Comparison of ENCODE assay signal across 10 mouse cellular contexts in the genomic region with DNA sequence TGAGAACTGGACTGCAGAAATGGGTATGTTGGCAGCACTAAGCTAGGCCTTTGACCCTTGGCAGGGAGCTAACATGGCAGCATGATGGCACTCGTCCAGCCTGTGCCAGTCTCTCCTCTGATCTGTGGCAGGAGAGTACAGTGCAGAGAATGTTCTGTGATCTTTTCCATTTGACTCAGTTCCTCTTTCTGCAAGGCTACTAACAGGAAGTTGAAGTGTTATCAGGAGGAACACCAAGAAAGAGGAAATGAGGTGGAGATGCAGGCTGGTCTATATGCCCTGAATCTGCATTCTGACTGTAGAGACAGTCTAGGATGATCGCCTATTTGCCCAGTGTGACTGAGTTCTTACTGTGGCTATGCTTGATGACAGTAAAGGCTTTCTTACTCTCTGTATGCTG. TPM values are rescaled to one million over a fixed set of nuclear protein-coding genes. Genes with fewer than 3 reads are reported as not detected.
DNase-seq lines count a peak whose midpoint lies in the region; TF ChIP-seq lines count a peak whose summit lies in the region.
"Had no signal": no experiment of that assay in that cellular context is flagged by ENCODE, and none has a peak within 500 bp of the region (broad histone marks: within the 10 kb centered on the region; RNA-seq: fewer than 3 reads in every experiment).

No protein-coding gene starts in this region.

- no peak overlapping the region for H3K4me3 ChIP-seq in left cerebral cortex, adult 2 months
- H3K4me3 ChIP-seq in macrophage (ENCODE audit: inconsistent target), result no peak overlapping the region

- 5% methylated on average over 2 of the region's 2 CpGs for WGBS in macrophage (ENCODE audit: missing documents)

- no peak overlapping the region for H3K27ac ChIP-seq in left cerebral cortex, adult 2 months
- peak overlapping the region; percentile 75 for H3K27ac ChIP-seq in macrophage

- no peaks in the 10 kb centered on the region for H3K79me2 ChIP-seq in macrophage (ENCODE audit: inconsistent target)

- DNase-seq in adrenal gland, postnatal 14 days, result peak; percentile 24
- DNase-seq in adrenal gland, adult 18-20 months (ENCODE audit: low spot score in 2 of 2), result no peak
- DNase-seq in left cerebral cortex, postnatal 10 days (ENCODE audit: extremely low spot score in 1 of 2, low spot score in 2 of 2), result peak; percentile 23 to 40
- DNase-seq in left cerebral cortex, adult 2 months (ENCODE audit: extremely low spot score in 1 of 2, low spot score in 2 of 2), result no peak
- peak; percentile 39 for DNase-seq in adipocyte (ENCODE audit: low spot score)
- DNase-seq in ovary, postnatal 14 days (ENCODE audit: low spot score), result no peak
- DNase-seq in layer of hippocampus, postnatal 14 days (ENCODE audit: low spot score in 2 of 2), result no peak
- DNase-seq: cerebellum, adult 8-10 months; gastrocnemius, postnatal 10 days had no signal

- no peak for TF ChIP-seq CTCF in left cerebral cortex, adult 2 months (IDR thresholded peaks at IDR 0.05)

- H3K36me3 ChIP-seq in macrophage (ENCODE audit: inconsistent target), result no peaks in the 10 kb centered on the region

- intact Hi-C loops in left cerebral cortex, postnatal 10 days (cut with DNase I), result no loop called here
- intact Hi-C loops in left cerebral cortex, adult 2 months (cut with DNase I), result no loop called here

RNA-seq across cellular contexts. Expression of gene Primpol, which starts 21.4 kb away (rescaled TPM):
- total RNA-seq in adrenal gland, postnatal 14 days (2021), result 10.5 and 13.3 TPM in 2 replicates
- total RNA-seq in adrenal gland, adult 18-20 months (2021), result 10 to 100 TPM in 1 of 2 experiments, 1 to 10 TPM in 1; 8.6 to 12.0 TPM
- total RNA-seq in left cerebral cortex, postnatal 10 days (2021), result 1 to 10 TPM; 4.3 to 6.5 TPM
- total RNA-seq in left cerebral cortex, adult 2 months (2021), result 1 to 10 TPM; 4.6 to 6.1 TPM
- 10 to 100 TPM in 21 of 26 experiments, 1 to 10 TPM in 5; 3.4 to 50.0 (median 28.1) TPM for total RNA-seq in macrophage (2018; cell fraction: chromatin; rRNA removed)
- 10 to 100 TPM in 3 of 26 experiments, 1 to 10 TPM in 23; 4.6 to 11.1 (median 7.9) TPM for total RNA-seq in macrophage (2018; cell fraction: cytosol; rRNA removed)
- total RNA-seq in macrophage (2018; cell fraction: nucleus; rRNA removed), result 10 to 100 TPM in 18 of 26 experiments, 1 to 10 TPM in 8; 2.9 to 36.3 (median 20.0) TPM
- polyA plus RNA-seq in macrophage (2018), result 7.1 to 10.2 TPM (median 9.5 TPM) in 3 replicates
- 1 to 10 TPM; 4.2 to 6.0 TPM for total RNA-seq in layer of hippocampus, postnatal 14 days (2021)

RNA-seq across cellular contexts. Expression of gene Casp3, which starts 21.5 kb away (rescaled TPM):
- 18.6 and 20.2 TPM in 2 replicates for total RNA-seq in adrenal gland, postnatal 14 days (2021)
- total RNA-seq in adrenal gland, adult 18-20 months (2021), result 10 to 100 TPM; 13.7 to 14.8 TPM
- 10 to 100 TPM; 64.6 to 76.1 TPM for total RNA-seq in left cerebral cortex, postnatal 10 days (2021)
- 10 to 100 TPM; 13.4 to 13.6 TPM for total RNA-seq in left cerebral cortex, adult 2 months (2021)
- 10 to 100 TPM in 19 of 26 experiments, 1 to 10 TPM in 7; 2.5 to 43.2 (median 15.9) TPM for total RNA-seq in macrophage (2018; cell fraction: chromatin; rRNA removed)
- total RNA-seq in macrophage (2018; cell fraction: cytosol; rRNA removed), result 10 to 100 TPM; 20.7 to 72.5 (median 35.0) TPM
- total RNA-seq in macrophage (2018; cell fraction: nucleus; rRNA removed), result 10 to 100 TPM in 21 of 26 experiments, 1 to 10 TPM in 5; 7.2 to 57.9 (median 26.9) TPM
- polyA plus RNA-seq in macrophage (2018), result 28.5 to 32.4 TPM (median 32.2 TPM) in 3 replicates
- 10 to 100 TPM; 25.5 to 25.9 TPM for total RNA-seq in layer of hippocampus, postnatal 14 days (2021)

RNA-seq across cellular contexts. Expression of gene Cenpu, which starts 43.8 kb away (rescaled TPM):
- total RNA-seq in adrenal gland, postnatal 14 days (2021), result 5.6 and 6.9 TPM in 2 replicates
- total RNA-seq in adrenal gland, adult 18-20 months (2021), result 1 to 10 TPM; 1.1 to 2.0 TPM
- 1 to 10 TPM; 2.7 to 3.6 TPM for total RNA-seq in left cerebral cortex, postnatal 10 days (2021)
- 1 to 10 TPM; 2.0 to 2.3 TPM for total RNA-seq in left cerebral cortex, adult 2 months (2021)
- total RNA-seq in macrophage (2018; cell fraction: chromatin; rRNA removed), result 10 to 100 TPM in 21 of 26 experiments, 1 to 10 TPM in 5; 2.1 to 59.2 (median 31.3) TPM
- 1 to 10 TPM; 3.5 to 7.6 (median 6.0) TPM for total RNA-seq in macrophage (2018; cell fraction: cytosol; rRNA removed)
- total RNA-seq in macrophage (2018; cell fraction: nucleus; rRNA removed), result 10 to 100 TPM in 15 of 26 experiments, 1 to 10 TPM in 11; 4.0 to 35.7 (median 10.8) TPM
- polyA plus RNA-seq in macrophage (2018), result 5.9 to 18.6 TPM (median 9.6 TPM) in 3 replicates
- total RNA-seq in layer of hippocampus, postnatal 14 days (2021), result 1 to 10 TPM; 1.4 to 1.7 TPM

Comparison
In these comparisons a context has a peak if more than half of its experiments do, and no peak if none do; other contexts are left out.
1. DNase-seq: peak in adrenal gland, postnatal 14 days (single experiment), left cerebral cortex, postnatal 10 days (2 of 2) and adipocyte (single experiment); none in adrenal gland, adult 18-20 months (0 of 2), left cerebral cortex, adult 2 months (0 of 2), ovary, postnatal 14 days (single experiment) and layer of hippocampus, postnatal 14 days (0 of 2).